Mouse (Mus musculus) embryonic fibroblast, embryonic 13.5 days (primary cell): ENCODE measurements around the gene Itgb3.

Experiments used
- CTCF ChIP-seq: IDR thresholded peaks from 2 replicates; pipeline ENCODE4 v1.5.1; 2011; ENCODE audit warnings: mild to moderate bottlenecking, control low read depth, low read length, moderate library complexity, borderline replicate concordance; ENCODE audit not compliant: insufficient read depth
- POLR2A ChIP-seq: IDR thresholded peaks from 2 replicates; pipeline ENCODE4 v1.6.1; 2011; ENCODE audit warnings: low read depth, mild to moderate bottlenecking, control low read depth, low read length, moderate library complexity

DNA sequence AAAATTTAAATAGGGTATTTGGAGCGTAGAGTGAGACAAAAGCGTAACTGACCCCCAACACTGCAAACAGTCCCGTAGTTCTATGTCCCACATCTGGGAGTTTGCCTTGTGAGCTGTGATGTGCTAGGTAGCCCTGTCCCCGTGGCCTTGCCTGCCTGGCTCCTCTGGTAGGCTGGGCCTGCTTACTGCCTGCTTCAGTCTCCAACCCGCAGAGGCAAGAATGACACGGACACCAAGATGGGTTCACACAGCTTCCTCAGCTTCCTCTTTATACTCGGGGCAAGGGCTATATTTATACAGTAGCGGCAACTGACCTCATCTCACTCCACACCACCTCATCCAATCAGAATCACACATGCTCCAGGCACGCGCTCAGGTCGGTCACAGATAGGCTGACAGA is 67.0 kb downstream of the Itgb3 start:
- TF ChIP-seq POLR2A, result no peak
- no peak for TF ChIP-seq CTCF
